Mouse (Mus musculus) heart, embryonic 14.5 days (tissue): ENCODE measurements around the gene Shld1. TPM values are rescaled to one million over a fixed set of nuclear protein-coding genes. Genes with fewer than 3 reads are reported as not detected.

ENCODE experiments used
- ATAC-seq: fragments of 200-750 bp; cut with Nextera tagmentation; 2 replicates; pipeline ENCODE4 v1.8.0; 2017; ENCODE audit warnings: low read depth, moderate TSS enrichment; ENCODE audit not compliant: insufficient number of reproducible peaks, insufficient read depth, low FRiP score
- H3K27ac ChIP-seq, 2 experiments: fragments of 200-500 bp in 1 of 2; fragments of 300-500 bp in 1 of 2; sonication (generic) in 1 of 2; replicated peaks in 1 of 2; 2 replicates each; pipeline ENCODE4 v1.5.1; 2012 to 2014; ENCODE audit warnings: low read depth in 2 of 2, low read length in 2 of 2, control low read depth in 1 of 2, mild to moderate bottlenecking in 1 of 2, mixed read lengths in 1 of 2; ENCODE audit not compliant: control insufficient read depth in 1 of 2, insufficient read depth in 1 of 2
- H3K27me3 ChIP-seq: fragments of 300-500 bp; sonication (generic); 2 replicates; pipeline ENCODE4 v1.6.1; 2014; ENCODE audit warnings: mild to moderate bottlenecking, low read length, control low read depth; ENCODE audit not compliant: control insufficient read depth, insufficient read depth
- H3K36me3 ChIP-seq: fragments of 300-500 bp; sonication (generic); 2 replicates; pipeline ENCODE4 v1.6.1; 2014; ENCODE audit warnings: mild to moderate bottlenecking, control low read depth, low read length, mixed read lengths; ENCODE audit not compliant: control insufficient read depth, insufficient read depth
- H3K4me1 ChIP-seq, 2 experiments: fragments of 200-500 bp in 1 of 2; fragments of 300-500 bp in 1 of 2; sonication (generic) in 1 of 2; 2 replicates each; pipeline ENCODE4 v1.6.1; 2012 to 2014; ENCODE audit warnings: low read length in 2 of 2, control low read depth in 1 of 2, mixed read lengths in 1 of 2; ENCODE audit not compliant: control insufficient read depth in 2 of 2, insufficient read depth in 2 of 2
- H3K4me2 ChIP-seq: fragments of 300-500 bp; sonication (generic); 2 replicates; pipeline ENCODE4 v1.6.1; 2014; ENCODE audit warnings: mild to moderate bottlenecking, low read length
- H3K4me3 ChIP-seq, 2 experiments: fragments of 200-500 bp in 1 of 2; fragments of 300-500 bp in 1 of 2; sonication (generic) in 1 of 2; 2 replicates each; pipeline ENCODE4 v1.5.1; 2012 to 2014; ENCODE audit warnings: low read length in 2 of 2, mild to moderate bottlenecking in 2 of 2, control low read depth in 1 of 2, low read depth in 1 of 2, moderate library complexity in 1 of 2; ENCODE audit not compliant: control insufficient read depth in 1 of 2, insufficient read depth in 1 of 2
- H3K9ac ChIP-seq: fragments of 300-500 bp; sonication (generic); 2 replicates; pipeline ENCODE4 v1.6.1; 2014; ENCODE audit warnings: mild to moderate bottlenecking, low read length
- H3K9me3 ChIP-seq: fragments of 300-500 bp; sonication (generic); 2 replicates; pipeline ENCODE4 v1.6.1; 2016; ENCODE audit warnings: low read length, control low read depth; ENCODE audit not compliant: control insufficient read depth
- WGBS: fragments of 180-500 bp; shearing (Covaris S2); extraction: QIAGEN DNeasy Blood & Tissue Kit; methylation state at CpG from one replicate; pipeline ENCODE4 v1.1.7; 2014; 5-methylcytosine and 5-hydroxymethylcytosine counted together
- polyA plus RNA-seq: library from polyadenylated mRNA; unstranded; fragments of >200 nt; fragmentation: Nextera tagmentation; extraction: Ambion mirVana; gene quantifications from 2 replicates; pipeline ENCODE4 v1.2.1, GENCODE M21; 2014

The Shld1 gene
- polyA plus RNA-seq, 1 experiment from 2014 or later = 13.3 TPM

DNA sequence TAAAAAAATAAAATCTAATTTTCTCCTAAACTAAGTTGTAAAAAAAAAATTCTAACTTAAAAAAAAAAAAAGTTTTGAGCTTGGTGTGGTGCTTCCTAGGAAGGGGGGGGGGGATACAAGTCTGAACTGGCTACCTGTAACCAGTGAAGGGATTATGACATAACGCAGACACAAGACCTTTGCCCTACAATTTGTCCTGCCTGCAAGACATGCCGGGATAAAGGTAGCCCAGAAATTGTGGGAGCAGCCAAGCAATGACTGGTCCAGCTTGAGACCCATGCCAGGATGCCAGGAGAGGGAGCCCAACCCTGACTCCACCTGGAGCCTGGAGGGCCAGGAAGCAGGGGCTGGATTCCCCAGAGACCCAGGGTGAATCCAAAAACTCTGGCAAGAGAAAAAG is 36.2 kb upstream of the Shld1 start:
- Histone ChIP-seq H3K4me1 (no peaks in the 10 kb centered on the region), H3K27ac (no peak overlapping the region), H3K4me2 (no peak overlapping the region), H3K9me3 (no peaks in the 10 kb centered on the region), H3K9ac (no peak overlapping the region), H3K36me3 (no peaks in the 10 kb centered on the region), H3K27me3 (no peaks in the 10 kb centered on the region), H3K4me3 (no peak overlapping the region)
- ATAC-seq = no peak
- 66% methylated on average over 2 of the region's 2 CpGs for WGBS

GRCm38 (mm10) chr2:132652476-132652875 is 34.3 kb upstream of the Shld1 start:
- H3K4me3 ChIP-seq = no peak overlapping the region
- WGBS = 62% methylated on average over 10 of the region's 10 CpGs
- no peaks in the 10 kb centered on the region for H3K4me1 ChIP-seq
- no peak for ATAC-seq
- no peak overlapping the region for H3K4me2 ChIP-seq
- no peaks in the 10 kb centered on the region for H3K9me3 ChIP-seq
- H3K36me3 ChIP-seq = no peaks in the 10 kb centered on the region
- H3K27ac ChIP-seq = no peak overlapping the region
- no peak overlapping the region for H3K9ac ChIP-seq
- H3K27me3 ChIP-seq = no peaks in the 10 kb centered on the region

DNA sequence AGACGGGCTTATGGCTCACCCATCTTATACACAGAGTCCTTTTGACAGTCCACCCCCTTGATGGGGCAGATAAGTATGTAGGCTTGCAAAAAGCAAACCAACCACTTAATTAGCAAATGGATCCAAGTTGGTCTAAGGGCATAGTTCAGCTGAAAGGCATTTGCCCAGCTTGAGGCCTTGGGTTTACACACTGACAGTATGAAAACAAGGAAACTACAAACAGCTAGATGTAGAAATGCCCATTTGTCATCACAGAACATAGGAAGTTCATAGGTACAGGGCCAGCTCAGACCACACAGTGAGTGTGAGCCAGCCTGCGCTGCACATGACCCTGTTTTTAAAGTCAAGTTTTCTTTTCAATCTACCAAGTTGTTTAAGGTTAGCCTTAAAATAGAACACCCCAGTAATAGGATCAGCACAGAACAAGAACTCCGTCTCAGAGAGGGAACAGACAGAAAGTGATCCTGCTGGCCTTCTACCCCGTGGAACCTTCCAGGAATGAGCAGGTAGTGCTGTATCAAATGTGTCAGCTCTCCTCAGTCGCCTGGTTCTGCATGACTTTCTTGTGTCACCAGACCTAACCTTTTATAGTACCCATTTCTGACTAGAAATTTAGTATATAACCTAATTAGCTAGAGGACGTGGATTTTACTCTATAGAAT is 31.8 kb upstream of the Shld1 start:
- Histone ChIP-seq H3K4me2 (no peak overlapping the region), H3K9me3 (no peaks in the 10 kb centered on the region), H3K4me1 (no peaks in the 10 kb centered on the region), H3K4me3 (no peak overlapping the region), H3K36me3 (no peaks in the 10 kb centered on the region), H3K27me3 (no peaks in the 10 kb centered on the region), H3K9ac (no peak overlapping the region), H3K27ac (no peak overlapping the region)
- no peak for ATAC-seq
- 75% methylated on average over 6 of the region's 6 CpGs for WGBS

- Histone ChIP-seq H3K9me3 (no peaks in the 10 kb centered on the region), H3K9ac (no peak overlapping the region), H3K36me3 (no peaks in the 10 kb centered on the region), H3K27me3 (no peaks in the 10 kb centered on the region), H3K27ac (no peak overlapping the region), H3K4me2 (no peak overlapping the region), H3K4me3 (no peak overlapping the region), H3K4me1 (no peaks in the 10 kb centered on the region)
- ATAC-seq = no peak
- 75% methylated on average over 2 of the region's 2 CpGs for WGBS
Observed at GRCm38 (mm10) chr2:132657186-132657585, 29.5 kb upstream of the Shld1 start.

DNA sequence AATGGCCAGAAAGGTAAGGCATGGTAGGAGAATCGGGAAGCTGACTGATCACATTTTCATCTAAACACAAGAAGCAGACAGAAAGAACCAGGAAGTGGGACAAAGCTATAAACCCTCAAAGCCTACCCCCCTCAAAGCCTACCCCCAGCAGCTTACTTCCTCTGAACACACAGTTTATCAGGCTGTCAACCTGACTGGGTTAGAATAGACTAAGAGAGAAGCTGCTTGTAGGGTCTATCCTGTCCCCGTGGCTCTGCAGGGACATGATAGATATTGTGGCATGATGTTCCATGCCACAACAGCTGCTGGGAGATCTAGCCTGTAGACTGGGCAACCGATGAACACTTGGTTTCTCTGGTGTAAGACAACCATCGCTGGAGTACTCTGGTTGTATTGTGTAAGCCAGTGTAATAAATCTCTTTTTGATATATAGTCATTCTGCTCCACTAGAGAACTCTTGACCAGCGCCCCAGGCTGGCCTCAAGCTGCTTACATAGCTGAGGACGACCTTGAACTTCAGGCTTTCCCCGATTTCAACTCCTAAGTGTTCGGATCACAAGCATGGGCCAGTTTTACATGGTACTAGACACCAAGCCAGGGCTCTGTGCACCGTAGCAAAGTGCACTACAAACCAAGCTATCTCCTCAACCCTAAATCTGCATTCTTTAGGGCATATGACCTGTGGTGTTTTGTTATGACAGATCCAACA is 28.2 kb upstream of the Shld1 start:
- H3K9me3 ChIP-seq = no peaks in the 10 kb centered on the region
- no peaks in the 10 kb centered on the region for H3K27me3 ChIP-seq
- WGBS = 74% methylated on average over 9 of the region's 9 CpGs
- no peaks in the 10 kb centered on the region for H3K4me1 ChIP-seq
- no peak overlapping the region for H3K4me2 ChIP-seq
- no peak for ATAC-seq
- H3K4me3 ChIP-seq = no peak overlapping the region
- no peak overlapping the region for H3K27ac ChIP-seq
- no peaks in the 10 kb centered on the region for H3K36me3 ChIP-seq
- no peak overlapping the region for H3K9ac ChIP-seq

DNA sequence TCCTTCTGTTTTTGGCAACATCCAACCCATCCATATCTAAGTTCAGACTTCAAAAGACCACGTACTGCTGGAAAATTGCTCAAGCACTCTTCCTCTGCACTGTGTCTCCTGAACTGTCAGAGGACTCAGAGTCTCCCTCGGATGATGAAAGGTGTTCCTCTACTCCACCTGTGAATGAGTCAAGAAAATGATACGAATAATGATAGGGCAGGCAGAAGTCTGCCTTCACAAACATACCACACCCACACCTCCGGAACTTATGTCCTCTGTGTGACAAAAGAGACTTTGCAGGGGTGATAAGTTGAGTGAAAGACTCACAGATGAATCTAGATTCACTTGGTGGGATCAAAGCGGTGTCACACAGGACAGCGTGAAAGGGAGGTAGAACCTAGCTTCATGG is 17.6 kb upstream of the Shld1 start:
- H3K36me3 ChIP-seq = no peaks in the 10 kb centered on the region
- H3K9me3 ChIP-seq = peaks cover 5% of the 10 kb centered on the region
- H3K27ac ChIP-seq = no peak overlapping the region
- H3K27me3 ChIP-seq = no peaks in the 10 kb centered on the region
- H3K4me3 ChIP-seq = no peak overlapping the region
- H3K4me2 ChIP-seq = no peak overlapping the region
- WGBS = 50% methylated on average over 6 of the region's 6 CpGs
- no peak overlapping the region for H3K9ac ChIP-seq
- ATAC-seq = no peak
- H3K4me1 ChIP-seq = no peaks in the 10 kb centered on the region

- Histone ChIP-seq H3K9ac (no peak overlapping the region), H3K4me2 (no peak overlapping the region), H3K27me3 (no peaks in the 10 kb centered on the region), H3K9me3 (0 out of 2 replicates have a peak, but pooled peaks cover 3% of the 10 kb centered on the region), H3K27ac (no peak overlapping the region), H3K4me3 (no peak overlapping the region), H3K4me1 (no peaks in the 10 kb centered on the region), H3K36me3 (no peaks in the 10 kb centered on the region)
- 67% methylated on average over 4 of the region's 4 CpGs for WGBS
- no peak for ATAC-seq
Observed at GRCm38 (mm10) chr2:132670290-132670689, 16.4 kb upstream of the Shld1 start.
